Comparison of ENCODE assay signal across 12 mouse cellular contexts in genomic region chr9:109914269-109914926, GRCm38 (mm10). TPM values are rescaled to one million over a fixed set of nuclear protein-coding genes. Genes with fewer than 3 reads are reported as not detected.
A peak's percentile ranks its signal among the peaks of the same experiment; 100 is the strongest.
DNase-seq lines count a peak whose midpoint lies in the region; ATAC-seq and TF ChIP-seq lines count a peak whose summit lies in the region.
"Had no signal": no experiment of that assay in that cellular context is flagged by ENCODE, and none has a peak within 500 bp of the region (broad histone marks: within the 10 kb centered on the region; RNA-seq: fewer than 3 reads in every experiment).

No protein-coding gene starts in this region.

- H3K4me1 ChIP-seq in liver, embryonic 12.5 days = no peaks in the 10 kb centered on the region
- H3K4me1 ChIP-seq in intestine, postnatal 0 days (replicated peaks; ENCODE audit: control insufficient read depth, insufficient read depth, low read length) = no peaks in the 10 kb centered on the region
- H3K4me1 ChIP-seq: midbrain, embryonic 13.5 days; neural tube, embryonic 13.5 days had no signal

- H3K27me3 ChIP-seq in liver, embryonic 12.5 days (replicated peaks) = no peaks in the 10 kb centered on the region
- H3K27me3 ChIP-seq in Patski = no peaks in the 10 kb centered on the region
- H3K27me3 ChIP-seq in intestine, postnatal 0 days (replicated peaks; ENCODE audit: control insufficient read depth, insufficient read depth, low read length) = no peaks in the 10 kb centered on the region
- H3K27me3 ChIP-seq: midbrain, embryonic 13.5 days; neural tube, embryonic 13.5 days had no signal

- in situ Hi-C loops in Patski (cut with MboI; ENCODE audit: low pct_unique_long_range_greater_than_20kb) = no loop called here

- no peaks in the 10 kb centered on the region for H3K36me3 ChIP-seq in liver, embryonic 12.5 days
- no peaks in the 10 kb centered on the region for H3K36me3 ChIP-seq in intestine, postnatal 0 days (ENCODE audit: control insufficient read depth, insufficient read depth)
- H3K36me3 ChIP-seq: midbrain, embryonic 13.5 days; neural tube, embryonic 13.5 days had no signal

- no peaks in the 10 kb centered on the region for H3K9me3 ChIP-seq in liver, embryonic 12.5 days (replicated peaks)
- no peaks in the 10 kb centered on the region for H3K9me3 ChIP-seq in intestine, postnatal 0 days (ENCODE audit: control insufficient read depth)
- H3K9me3 ChIP-seq: midbrain, embryonic 13.5 days; neural tube, embryonic 13.5 days had no signal

- POLR2A ChIA-PET in Patski (lab: Charles Lee) = no interaction called here

- H3K4me3 ChIP-seq in liver, embryonic 12.5 days = no peak overlapping the region
- H3K4me3 ChIP-seq in intestine, postnatal 0 days (ENCODE audit: low read depth, low read length) = no peak overlapping the region
- H3K4me3 ChIP-seq: midbrain, embryonic 13.5 days; neural tube, embryonic 13.5 days had no signal

- CTCF ChIA-PET in Patski (lab: Charles Lee) = interaction anchor here (1.6 to 1.7 kb wide), 2 partner anchors 8 to 22 kb away, joined by 4 to 5 read pairs; no protein-coding TSS in a partner anchor

- no peak for ATAC-seq in liver, embryonic 12.5 days
- ATAC-seq in Patski = no peak
- no peak for ATAC-seq in intestine, postnatal 0 days
- peak; percentile 99 for ATAC-seq in monocyte, adult 5-6 weeks (replicated peaks; ENCODE audit: insufficient number of reproducible peaks, low FRiP score, low TSS enrichment, poor library complexity, severe bottlenecking)
- ATAC-seq: midbrain, embryonic 13.5 days had no signal

- 30% methylated on average over 4 of the region's 4 CpGs for WGBS in liver, embryonic 12.5 days (ENCODE audit: insufficient replicate concordance)
- 42% methylated on average over 4 of the region's 4 CpGs for WGBS in intestine, postnatal 0 days

- H3K9ac ChIP-seq in liver, embryonic 12.5 days = no peak overlapping the region
- no peak overlapping the region for H3K9ac ChIP-seq in intestine, postnatal 0 days (ENCODE audit: low read depth, low read length)
- H3K9ac ChIP-seq: liver, embryonic 14.5 days; midbrain, embryonic 13.5 days; neural tube, embryonic 13.5 days had no signal

- TF ChIP-seq CTCF in Patski (IDR thresholded peaks at IDR 0.05) = peak; percentile 16
- peak; percentile 32; the same call in 1 of the 2 replicates for TF ChIP-seq CTCF in intestine, postnatal 0 days (IDR thresholded peaks at IDR 0.05; ENCODE audit: low read depth)

- DNase-seq in liver = peak; percentile 9
- no peak for DNase-seq in Patski (ENCODE audit: low read depth, low spot score)
- no peak for DNase-seq in layer of hippocampus, adult 9-10 months (ENCODE audit: low spot score)
- no peak for DNase-seq in right cerebral cortex, adult 2 months (ENCODE audit: low spot score in 2 of 2)
- DNase-seq: heart, postnatal 4 days; right cerebral cortex, adult 18-20 months had no signal

- H3K4me2 ChIP-seq in liver, embryonic 12.5 days = no peak overlapping the region
- no peak overlapping the region for H3K4me2 ChIP-seq in intestine, postnatal 0 days (replicated peaks; ENCODE audit: low read depth)
- H3K4me2 ChIP-seq: midbrain, embryonic 13.5 days; neural tube, embryonic 13.5 days had no signal

- H3K27ac ChIP-seq in liver, embryonic 12.5 days = no peak overlapping the region
- no peak overlapping the region for H3K27ac ChIP-seq in intestine, postnatal 0 days (ENCODE audit: low read depth, low read length)
- H3K27ac ChIP-seq: liver, embryonic 14.5 days; midbrain, embryonic 13.5 days; neural tube, embryonic 13.5 days had no signal

RNA-seq across cellular contexts. Expression of gene Map4, which starts 16.9 kb away (rescaled TPM):
- 18.6 and 19.1 TPM in 2 replicates for polyA plus RNA-seq in liver, embryonic 12.5 days (2016; fragmentation: Nextera tagmentation; extraction: Ambion mirVana)
- 143 TPM for polyA plus RNA-seq in Patski (2021)
- 26.0 and 28.4 TPM in 2 replicates for polyA plus RNA-seq in intestine, postnatal 0 days (2015; fragmentation: Nextera tagmentation; extraction: Ambion mirVana)
- 43.2 to 82.6 TPM (median 44.6 TPM) in 3 replicates for total RNA-seq in monocyte, adult 5-6 weeks (2017)

RNA-seq across cellular contexts. Expression of gene Cdc25a, which starts 39.0 kb away (rescaled TPM):
- 34.9 and 36.4 TPM in 2 replicates for polyA plus RNA-seq in liver, embryonic 12.5 days (2016; fragmentation: Nextera tagmentation; extraction: Ambion mirVana)
- polyA plus RNA-seq in Patski (2021) = 16.3 TPM
- 21.3 and 25.9 TPM in 2 replicates for polyA plus RNA-seq in intestine, postnatal 0 days (2015; fragmentation: Nextera tagmentation; extraction: Ambion mirVana)
- total RNA-seq in monocyte, adult 5-6 weeks (2017) = 4.2 to 9.1 TPM (median 8.0 TPM) in 3 replicates
